Mouse (Mus musculus) olfactory bulb, adult 2 months (tissue): ENCODE results near the gene Pafah1b3.

Experiments
- CTCF ChIP-seq: fragments of 200-500 bp; IDR thresholded peaks from 2 replicates; pipeline ENCODE4 v1.5.1; 2012; ENCODE audit warnings: low read depth, mild to moderate bottlenecking, low read length, moderate library complexity; ENCODE audit not compliant: insufficient read depth
- POLR2A ChIP-seq: fragments of 200-500 bp; IDR thresholded peaks from 2 replicates; pipeline ENCODE4 v1.6.1; 2012; ENCODE audit warnings: mild to moderate bottlenecking, low read depth, low read length, moderate library complexity; ENCODE audit not compliant: insufficient read depth

DNA sequence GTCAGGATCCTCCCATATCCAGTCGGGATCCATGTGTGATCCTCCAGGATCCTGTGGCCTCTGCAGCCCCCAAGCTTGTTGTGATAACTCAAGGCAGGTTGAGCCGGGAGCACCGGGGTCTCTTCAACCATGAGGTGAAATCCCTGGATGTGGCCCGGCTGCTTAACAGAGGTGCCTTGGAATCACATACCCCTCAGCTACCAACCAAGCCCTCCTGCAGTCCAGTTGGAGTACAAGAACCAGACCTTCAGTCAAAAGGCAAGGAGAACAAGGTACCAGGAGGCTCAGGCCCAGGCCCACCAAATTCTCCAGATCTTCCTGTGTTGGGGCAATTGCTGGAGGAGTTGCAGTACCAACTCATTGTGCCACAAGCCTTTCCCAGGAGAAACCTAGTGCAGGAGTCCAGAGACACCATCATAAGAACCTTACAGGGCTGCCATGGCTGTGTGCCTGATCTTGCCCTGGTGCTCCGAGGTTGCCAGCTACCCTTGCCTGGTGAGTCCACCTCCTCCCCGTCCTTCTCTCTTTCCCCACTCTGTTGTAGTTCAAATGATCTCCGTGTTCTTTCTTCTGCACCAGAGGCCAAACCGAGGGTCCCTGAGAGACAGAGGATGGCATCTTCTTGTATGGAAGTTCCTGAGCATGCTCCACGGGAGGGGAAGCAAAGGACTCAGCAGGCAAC is 5.4 kb upstream of the Pafah1b3 start:
- TF ChIP-seq CTCF = no peak
- TF ChIP-seq POLR2A = no peak
